Mouse (Mus musculus): ENCODE measurements around the gene Rbl1.

DNA sequence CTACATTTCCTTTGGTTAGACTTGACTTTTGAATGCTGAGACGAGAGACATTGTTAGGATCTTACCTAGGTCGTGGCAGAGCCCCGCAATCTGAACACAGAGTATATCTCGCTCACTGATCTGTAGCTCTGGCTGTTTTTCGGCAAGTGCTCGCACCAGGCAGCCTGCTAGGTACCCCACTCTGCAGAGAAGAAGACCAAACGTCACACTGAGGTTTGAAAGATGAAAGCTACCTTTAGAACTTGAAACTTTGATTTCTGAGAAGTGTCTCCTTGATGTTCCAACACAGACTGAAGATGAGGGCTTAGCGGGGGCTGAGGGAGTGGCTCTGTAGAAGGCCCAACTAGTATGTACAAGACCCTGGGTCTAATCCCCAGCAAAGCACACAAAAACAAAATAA is 82.6 kb downstream of the Rbl1 start:
- TF ChIP-seq CTCF (IDR thresholded peaks at IDR 0.05; ENCODE audit: low read depth) (no peak), EP300 (optimal IDR thresholded peaks at IDR 0.05) (no peak)

Measured in stomach, postnatal 0 days (tissue).